Mouse (Mus musculus) thymus, postnatal 10 days (tissue): Measurements from ENCODE around the gene Isy1.
A peak's percentile ranks its signal among the peaks of the same experiment; 100 is the strongest.

ENCODE experiments used
- DNase-seq, 2 experiments: peaks; one replicate each; pipeline ENCODE4 v3.0.0; 2021; ENCODE audit warnings: low spot score in 2 of 2

Gene Isy1

GRCm38 (mm10) chr6:87805448-87805847 lies 33.1 kb downstream of the Isy1 start:
- DNase-seq: no peak

GRCm38 (mm10) chr6:87804886-87805285 lies 33.7 kb downstream of the Isy1 start:
- DNase-seq: no peak

GRCm38 (mm10) chr6:87804036-87804435 lies 34.6 kb downstream of the Isy1 start:
- no peak for DNase-seq

- no peak for DNase-seq
Observed at GRCm38 (mm10) chr6:87802462-87802861, 36.1 kb downstream of the Isy1 start.

GRCm38 (mm10) chr6:87799576-87799975 lies 39.0 kb downstream of the Isy1 start:
- no peak for DNase-seq

GRCm38 (mm10) chr6:87797321-87797720 lies 41.3 kb downstream of the Isy1 start:
- no peak for DNase-seq

GRCm38 (mm10) chr6:87796251-87796880 lies 42.2 kb downstream of the Isy1 start:
- no peak for DNase-seq

- no peak for DNase-seq
Observed at GRCm38 (mm10) chr6:87795385-87796150, 43.0 kb downstream of the Isy1 start.

- DNase-seq: no peak
Observed at GRCm38 (mm10) chr6:87793821-87794510, 44.6 kb downstream of the Isy1 start.

GRCm38 (mm10) chr6:87791826-87792225 lies 46.8 kb downstream of the Isy1 start:
- DNase-seq: no peak

- peak in 1 of 2 experiments; percentile 17 for DNase-seq
Observed at GRCm38 (mm10) chr6:87790779-87791480, 47.7 kb downstream of the Isy1 start.

GRCm38 (mm10) chr6:87789791-87790190 lies 48.8 kb downstream of the Isy1 start:
- no peak for DNase-seq

GRCm38 (mm10) chr6:87788896-87789587 lies 49.6 kb downstream of the Isy1 start:
- no peak for DNase-seq

GRCm38 (mm10) chr6:87788266-87788895 lies 50.2 kb downstream of the Isy1 start:
- DNase-seq: no peak

- DNase-seq: no peak
Observed at GRCm38 (mm10) chr6:87787108-87787890, 51.3 kb downstream of the Isy1 start.

GRCm38 (mm10) chr6:87786621-87787020 lies 52.0 kb downstream of the Isy1 start:
- no peak for DNase-seq

- no peak for DNase-seq
Observed at GRCm38 (mm10) chr6:87784033-87784432, 54.6 kb downstream of the Isy1 start.

- no peak for DNase-seq
Observed at GRCm38 (mm10) chr6:87780546-87781301, 57.9 kb downstream of the Isy1 start.
